Comparison of ENCODE assay signal across 1 mouse cellular context in the genomic region with DNA sequence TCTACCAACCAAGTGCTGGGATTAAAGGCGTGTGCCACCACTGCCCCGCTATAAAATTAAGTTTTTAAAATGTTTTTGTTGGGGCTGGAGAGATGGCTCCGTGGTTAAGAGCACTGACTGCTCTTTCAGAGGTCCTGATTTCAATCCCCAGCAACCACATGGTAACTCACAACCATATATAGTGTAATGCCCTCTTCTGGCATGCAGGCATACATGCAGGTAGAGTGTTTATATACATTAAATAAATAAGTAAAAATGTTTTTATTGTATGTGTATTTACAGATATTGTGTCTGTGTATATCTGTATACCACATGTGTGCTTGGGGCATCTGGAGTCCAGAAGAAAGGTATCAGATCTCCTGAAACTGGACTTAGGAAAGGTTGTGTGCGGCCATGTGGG.
TF ChIP-seq lines count a peak whose summit lies in the region.

No protein-coding gene starts in this region.

TF ChIP-seq in CH12.LX, 34 proteins besides CTCF, POLR2A, EP300 and RAD21:
- TF ChIP-seq KAT2A (IDR thresholded peaks at IDR 0.05; ENCODE audit: insufficient replicate concordance, low read length): no peak
- no peak for TF ChIP-seq USF1 (IDR thresholded peaks at IDR 0.05; ENCODE audit: low read depth, low read length)
- TF ChIP-seq MYC (IDR thresholded peaks at IDR 0.05; ENCODE audit: low read depth, low read length): peak; percentile 26; the same call in 1 of the 2 replicates
